Mouse (Mus musculus): Measurements from ENCODE around the gene Ddx51.
A peak's percentile ranks its signal among the peaks of the same experiment; 100 is the strongest.

Ddx51 gene

DNA sequence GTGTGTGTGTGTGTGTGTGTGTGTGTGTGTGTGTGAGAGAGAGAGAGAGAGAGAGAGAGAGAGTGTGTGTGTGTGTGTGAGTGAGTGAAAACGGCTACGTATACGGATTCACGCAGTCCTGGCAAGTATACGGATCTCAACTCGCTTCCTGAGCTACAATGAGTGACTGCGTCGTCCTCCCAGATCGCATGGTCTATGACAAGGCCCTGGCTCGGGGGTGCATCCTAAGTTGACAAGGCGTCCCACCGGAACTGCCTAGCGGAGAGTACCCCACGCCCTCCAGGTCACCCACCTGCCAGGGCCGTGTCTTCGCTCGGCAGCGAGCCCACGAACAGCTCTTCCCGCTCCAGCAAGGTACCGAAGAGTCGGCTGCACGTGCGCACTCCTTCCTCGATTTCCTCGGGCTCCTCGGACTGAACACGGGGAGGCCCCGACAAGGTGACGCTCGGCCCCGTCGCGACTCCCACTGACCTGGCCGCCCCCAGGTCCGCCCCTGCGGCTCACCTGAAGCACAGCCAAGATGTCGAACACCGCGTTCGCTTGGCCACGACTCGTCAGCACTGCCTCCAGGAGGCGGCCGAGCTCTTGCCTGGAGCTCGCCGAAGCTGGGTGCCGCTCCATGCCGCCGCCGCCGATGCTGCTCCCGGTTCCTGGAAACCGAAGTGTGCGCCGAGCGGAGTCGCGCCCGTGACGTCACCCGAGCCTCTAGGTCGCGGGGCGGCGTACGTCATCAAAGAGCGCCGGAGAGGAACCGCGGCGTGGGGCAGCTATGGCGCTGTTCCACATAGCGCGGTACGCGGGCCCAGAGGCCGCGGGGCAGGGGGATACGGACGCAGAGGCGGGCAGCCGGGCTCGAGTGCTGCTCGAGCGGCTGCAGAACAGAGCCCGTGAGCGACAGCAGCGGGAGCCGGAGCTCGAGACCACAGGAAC is at the start of gene Ddx51, which contains the start of gene Noc4l:
Gene Ddx51 (plus strand): TSS at position 733 of the 930 bp plus-strand sequence.
Gene Noc4l (minus strand): TSS at position 699 of the 930 bp plus-strand sequence.
- peak; percentile 94 to 98 for DNase-seq (ENCODE audit: low spot score in 2 of 2)

DNA sequence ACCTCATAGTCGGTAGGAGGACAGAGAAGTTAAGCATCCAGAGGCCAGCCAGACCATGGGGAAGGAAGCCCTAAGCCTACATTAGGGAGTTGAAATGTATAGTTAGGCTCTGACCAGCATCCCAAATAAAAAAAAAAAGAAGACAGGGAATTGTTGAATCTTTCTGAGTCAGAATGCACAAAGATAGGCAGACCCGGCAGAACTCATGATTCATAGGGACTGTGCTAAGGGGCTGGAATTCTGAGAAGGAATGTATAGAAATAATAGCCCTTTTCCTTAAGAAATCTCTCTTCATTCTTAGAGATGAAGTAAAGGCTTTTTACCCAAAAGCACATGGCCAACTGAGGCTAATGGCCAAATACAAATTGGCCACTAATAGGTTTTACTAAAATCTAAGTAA is 48.9 kb upstream of the Ddx51 start:
- DNase-seq (ENCODE audit: low spot score in 2 of 2), result no peak

DNA sequence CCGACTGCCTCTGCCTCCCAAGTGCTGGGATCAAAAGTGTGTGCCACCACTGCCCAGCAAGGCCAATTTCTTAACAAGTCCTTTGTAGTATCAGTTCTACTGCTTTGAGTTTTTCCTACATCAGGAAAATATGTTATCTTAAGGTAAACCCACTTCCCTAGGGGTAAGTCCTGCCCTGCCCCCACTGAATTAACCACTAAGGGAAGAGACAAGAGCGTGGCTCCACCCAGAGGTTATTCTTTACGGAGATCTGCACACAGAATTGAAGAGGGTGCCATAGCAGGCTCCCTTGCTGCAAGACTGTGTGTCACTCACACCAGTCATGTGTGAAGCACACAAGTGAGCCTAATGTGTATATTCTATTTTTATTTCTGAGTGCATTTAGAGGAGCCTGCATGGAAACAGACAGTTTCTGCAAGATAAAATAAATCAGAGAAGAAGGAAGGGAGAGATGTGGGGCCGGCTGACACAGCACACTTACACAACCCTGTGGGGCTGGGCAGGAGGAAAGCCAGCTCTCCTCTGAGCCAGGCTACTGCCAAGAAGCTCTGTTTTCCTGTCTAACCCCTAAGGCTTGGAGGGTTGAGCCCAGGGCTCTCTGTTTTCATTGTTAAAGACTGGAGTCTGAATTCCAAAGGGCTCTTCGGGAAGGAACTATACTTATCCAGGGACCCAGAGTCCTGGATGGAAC is 47.6 kb upstream of the Ddx51 start:
- no peak for DNase-seq (ENCODE audit: low spot score in 2 of 2)

DNA sequence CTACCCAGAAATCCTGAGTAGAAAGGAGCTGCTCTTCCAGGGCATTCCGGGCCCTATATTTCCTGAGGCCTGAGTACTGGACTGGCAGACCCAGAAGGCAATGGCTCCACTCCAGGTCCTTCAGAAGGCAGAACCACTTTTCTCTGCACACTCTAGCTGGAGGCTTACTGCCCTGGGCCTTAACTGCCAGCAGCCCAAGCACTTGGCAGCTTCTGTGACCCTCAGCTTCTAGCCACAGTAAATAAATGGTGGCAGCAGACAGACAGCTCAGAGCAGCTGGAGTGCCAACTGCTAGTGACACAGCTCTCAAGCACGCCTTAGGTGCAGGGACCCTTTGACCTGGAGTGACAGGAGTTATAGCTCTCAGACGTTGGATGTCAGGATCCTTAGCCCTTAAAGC is 45.5 kb upstream of the Ddx51 start:
- DNase-seq (ENCODE audit: low spot score in 2 of 2), result no peak

DNA sequence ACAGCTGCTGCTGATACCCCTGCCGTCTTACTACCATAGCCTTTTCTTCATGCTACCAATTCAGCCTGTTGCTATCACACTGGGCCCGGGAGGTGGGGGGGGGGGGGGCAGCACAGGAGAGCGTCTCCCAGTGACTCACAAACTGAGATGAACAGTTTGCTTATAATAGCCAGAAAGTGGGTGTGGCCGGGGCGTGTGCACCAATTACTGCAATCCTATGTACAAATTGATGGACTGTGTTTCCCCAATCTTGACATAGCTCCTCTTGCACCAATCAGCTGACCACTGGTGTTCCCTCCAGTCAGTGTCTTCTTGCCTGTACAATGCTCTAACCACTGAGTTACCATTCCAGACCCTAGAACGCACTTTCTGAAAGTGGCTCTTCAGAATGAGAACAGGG is 44.9 kb upstream of the Ddx51 start:
- DNase-seq (ENCODE audit: low spot score in 2 of 2), result no peak

DNA sequence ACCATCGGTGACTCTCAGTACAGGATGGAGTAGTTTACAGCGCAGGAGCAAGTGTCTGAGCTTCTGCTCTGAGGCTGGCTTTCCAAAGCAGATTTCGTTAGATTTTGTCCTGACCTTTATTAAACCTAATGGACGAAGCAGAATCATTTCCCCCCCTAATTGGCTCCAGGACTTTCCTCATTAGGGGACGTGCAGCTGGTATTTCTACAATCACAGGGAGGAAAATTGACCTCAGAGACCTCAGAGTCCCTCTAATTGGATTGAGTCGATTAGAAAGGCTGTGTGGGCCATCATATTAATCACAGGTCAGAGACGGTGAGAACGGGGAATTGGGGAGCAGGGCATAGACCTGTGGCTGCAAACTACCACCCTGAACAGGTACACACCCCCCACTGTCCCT is 44.3 kb upstream of the Ddx51 start:
- no peak for DNase-seq (ENCODE audit: low spot score in 2 of 2)

DNA sequence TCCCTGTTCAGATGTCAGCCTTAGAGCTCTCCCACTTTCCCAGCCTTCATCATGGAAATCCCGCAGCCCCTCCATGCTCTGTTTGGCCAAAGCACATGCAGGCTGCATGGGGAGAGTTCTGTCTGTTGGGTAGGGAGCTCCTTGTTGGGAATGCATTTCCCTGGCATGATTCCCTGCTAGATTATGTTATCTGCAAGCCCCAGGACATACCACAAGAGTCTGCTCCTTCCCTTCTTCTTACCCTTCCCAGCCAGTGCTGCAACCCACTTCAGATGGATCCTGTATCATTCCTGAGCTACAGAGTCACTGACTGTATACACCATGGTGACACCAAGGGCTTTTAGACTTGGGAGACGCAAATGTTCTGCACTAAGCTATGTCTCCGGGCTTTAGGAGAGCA is 43.8 kb upstream of the Ddx51 start:
- no peak for DNase-seq (ENCODE audit: low spot score in 2 of 2)

DNA sequence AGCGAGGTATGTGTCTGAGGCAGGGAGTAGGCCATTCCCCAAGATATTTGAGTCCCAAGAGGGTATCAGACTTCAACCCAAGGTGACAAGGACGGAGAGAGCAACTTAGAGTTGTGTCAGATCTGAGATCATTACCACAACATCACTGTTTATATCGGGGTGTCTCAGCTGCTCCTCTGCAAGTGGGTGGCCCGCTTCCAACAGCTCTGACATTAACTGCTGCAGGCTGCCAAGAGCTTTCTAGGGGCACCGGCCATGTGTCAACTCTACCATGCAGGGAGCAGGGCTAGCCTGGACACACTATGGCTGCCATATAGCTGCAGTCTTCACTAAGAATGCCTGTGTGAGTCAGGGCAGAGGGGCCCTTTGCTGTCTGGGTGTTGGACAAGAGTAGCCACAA is 43.4 kb upstream of the Ddx51 start:
- DNase-seq (ENCODE audit: low spot score in 2 of 2), result no peak

DNA sequence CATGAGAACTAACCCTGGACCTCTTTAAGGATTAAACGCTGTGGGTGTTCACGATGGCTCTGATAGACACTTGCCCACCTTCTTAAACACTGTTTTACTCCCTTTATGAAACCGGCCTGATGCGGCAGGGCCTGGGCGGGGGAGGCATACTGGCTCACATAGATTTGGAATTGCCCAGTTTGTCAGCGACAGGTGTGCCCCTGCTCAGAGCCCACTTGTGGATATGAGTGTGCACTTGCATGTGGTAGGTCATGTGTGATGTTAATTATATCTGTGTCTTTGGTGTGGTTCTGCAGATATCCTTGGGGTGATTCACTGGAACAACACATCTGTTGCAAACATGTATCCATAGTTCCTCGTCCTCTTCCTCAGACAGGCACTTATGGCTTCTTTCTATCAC is 42.8 kb upstream of the Ddx51 start:
- no peak for DNase-seq (ENCODE audit: low spot score in 2 of 2)

DNA sequence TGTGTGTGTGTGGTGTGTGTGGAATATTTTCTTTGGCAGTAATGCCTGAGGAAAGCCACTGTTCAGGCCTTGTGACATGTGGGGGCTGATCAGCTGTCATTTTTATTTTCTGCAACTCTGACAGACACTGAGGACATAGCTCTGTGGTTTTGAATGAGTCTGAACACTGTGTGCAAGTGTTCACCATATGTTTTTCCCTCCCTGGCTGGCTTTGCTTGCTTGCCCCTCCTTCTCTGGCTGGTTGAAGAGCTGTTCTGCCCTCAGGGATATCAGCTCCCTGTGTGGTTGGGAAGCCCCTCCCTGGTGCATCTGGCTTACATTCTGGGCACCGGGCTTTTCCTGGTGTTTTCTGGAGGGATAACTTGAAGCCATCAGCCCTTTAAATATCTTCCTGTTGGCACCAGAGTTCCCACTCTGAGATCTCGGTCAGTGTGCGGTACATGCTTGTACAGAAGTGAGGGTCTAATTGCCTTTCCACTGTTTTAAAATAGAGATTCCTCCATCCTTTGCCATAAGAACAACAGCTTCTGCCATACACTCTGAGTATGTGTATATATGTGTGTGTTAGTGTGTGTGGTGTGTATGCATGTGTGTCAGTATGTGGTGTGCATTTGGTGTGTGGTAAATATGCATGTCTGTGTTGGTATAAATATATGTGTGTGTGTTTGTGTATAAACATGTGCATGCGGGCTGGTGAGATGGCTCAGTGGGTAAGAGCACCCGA is 41.7 kb upstream of the Ddx51 start:
- DNase-seq (ENCODE audit: low spot score in 2 of 2), result no peak

DNA sequence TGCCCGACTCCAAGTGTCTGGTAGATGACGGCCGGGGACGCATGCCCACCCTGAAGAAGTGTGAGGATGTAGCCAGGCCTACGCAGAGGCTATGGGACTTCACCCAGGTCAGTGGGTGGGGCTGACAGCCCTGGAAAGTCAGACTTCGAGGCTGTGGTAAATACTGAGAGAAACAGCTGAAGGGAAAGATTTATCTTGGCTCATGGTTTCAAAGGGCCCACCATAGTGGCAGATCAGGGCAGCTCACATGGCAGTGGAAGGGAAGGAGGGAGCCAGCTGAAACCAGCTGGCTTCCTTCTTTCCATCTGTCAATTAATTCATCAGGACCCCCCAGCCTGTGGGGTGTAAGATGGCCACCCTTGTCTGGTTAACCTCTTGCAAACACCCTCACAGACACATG is 34.0 kb upstream of the Ddx51 start:
- DNase-seq (ENCODE audit: low spot score in 2 of 2), result no peak

DNA sequence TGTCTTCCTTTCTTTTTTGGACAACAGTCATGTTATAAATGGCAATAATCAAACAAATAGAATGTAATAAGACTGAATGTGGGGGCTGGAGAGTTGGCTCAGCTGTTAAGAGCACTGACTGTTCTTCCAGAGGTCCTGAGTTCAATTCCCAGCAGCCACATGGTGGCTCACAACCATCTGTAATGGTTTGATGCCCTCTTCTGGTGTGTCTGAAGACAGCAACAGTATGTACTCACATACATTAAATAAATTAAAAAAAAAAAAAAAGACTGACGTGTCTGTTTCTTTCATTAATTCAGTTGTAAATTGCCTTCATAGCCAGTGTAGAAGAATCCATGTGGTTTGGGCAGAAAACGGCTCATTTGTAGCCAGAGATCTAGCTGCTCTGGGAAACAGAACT is 28.9 kb upstream of the Ddx51 start:
- no peak for DNase-seq (ENCODE audit: low spot score in 2 of 2)

DNA sequence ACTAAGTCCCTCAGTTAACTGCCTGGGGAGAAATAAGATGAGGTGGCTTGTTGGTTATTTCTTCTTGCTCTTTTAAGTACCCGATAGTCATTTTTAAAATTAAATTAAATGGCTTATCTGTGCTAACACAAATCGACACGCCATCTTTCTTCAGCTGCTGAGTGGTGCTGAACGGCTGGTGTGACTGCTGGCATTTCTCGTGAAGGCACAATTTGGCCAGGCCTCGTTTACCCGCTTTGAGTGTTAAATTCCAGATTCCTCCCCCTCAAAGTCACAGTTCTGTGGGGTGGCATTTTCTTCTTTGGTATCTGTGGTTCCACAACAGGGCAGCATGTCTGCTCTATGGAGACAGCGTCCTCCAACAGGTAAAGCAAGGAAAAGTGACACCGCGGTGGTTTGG is 25.9 kb upstream of the Ddx51 start:
- no peak for DNase-seq (ENCODE audit: low spot score in 2 of 2)

DNA sequence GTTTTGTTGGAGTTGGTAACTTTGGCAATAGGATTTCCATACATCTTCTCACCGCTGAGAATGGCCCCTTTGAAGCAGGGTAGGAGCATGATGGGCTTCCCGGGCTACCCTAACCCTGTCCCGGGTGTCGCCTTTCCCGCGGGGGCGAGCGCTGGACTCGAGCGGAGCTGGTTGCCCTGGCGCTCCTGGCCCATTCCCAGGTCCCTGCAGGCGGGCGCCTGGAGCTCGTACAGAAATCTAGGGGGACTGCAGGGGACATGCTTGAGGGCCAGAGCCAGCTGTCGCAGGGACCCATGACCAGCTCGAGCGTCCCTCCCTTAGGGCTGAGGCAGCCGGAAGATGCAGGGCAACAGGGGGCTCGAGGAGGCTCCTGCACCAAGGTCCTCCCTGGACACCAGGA is 25.1 kb upstream of the Ddx51 start:
- DNase-seq (ENCODE audit: low spot score in 2 of 2), result no peak

DNA sequence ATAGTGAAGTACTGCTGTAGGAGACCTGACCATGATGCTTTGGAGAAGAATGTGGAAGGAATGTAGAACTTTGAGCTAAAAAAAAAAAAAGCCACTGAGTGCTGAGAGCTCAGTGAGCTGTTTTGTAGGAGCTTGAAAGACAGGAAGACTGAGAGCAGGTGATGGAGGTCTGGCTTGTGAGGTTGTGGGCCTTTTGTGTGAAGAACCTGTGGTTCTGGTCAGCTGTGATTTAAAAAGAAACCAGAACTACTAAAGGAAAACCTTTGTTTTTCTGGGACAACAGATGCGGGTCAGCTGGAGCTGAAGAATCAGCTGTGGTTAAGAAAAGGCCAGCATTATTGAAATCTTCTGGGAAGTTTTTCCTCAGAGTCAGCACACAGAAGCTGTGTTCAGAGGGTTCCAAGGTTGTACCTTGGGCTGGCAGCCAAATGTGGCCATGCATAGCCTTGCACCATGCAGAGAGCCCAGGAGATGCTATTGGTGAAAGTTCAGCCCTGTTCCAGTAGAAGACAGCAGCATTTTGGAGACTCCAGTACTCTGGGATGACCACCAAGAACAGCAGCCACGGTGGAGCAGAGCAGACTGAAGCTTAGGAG is 23.6 kb upstream of the Ddx51 start:
- DNase-seq (ENCODE audit: low spot score in 2 of 2), result no peak

DNA sequence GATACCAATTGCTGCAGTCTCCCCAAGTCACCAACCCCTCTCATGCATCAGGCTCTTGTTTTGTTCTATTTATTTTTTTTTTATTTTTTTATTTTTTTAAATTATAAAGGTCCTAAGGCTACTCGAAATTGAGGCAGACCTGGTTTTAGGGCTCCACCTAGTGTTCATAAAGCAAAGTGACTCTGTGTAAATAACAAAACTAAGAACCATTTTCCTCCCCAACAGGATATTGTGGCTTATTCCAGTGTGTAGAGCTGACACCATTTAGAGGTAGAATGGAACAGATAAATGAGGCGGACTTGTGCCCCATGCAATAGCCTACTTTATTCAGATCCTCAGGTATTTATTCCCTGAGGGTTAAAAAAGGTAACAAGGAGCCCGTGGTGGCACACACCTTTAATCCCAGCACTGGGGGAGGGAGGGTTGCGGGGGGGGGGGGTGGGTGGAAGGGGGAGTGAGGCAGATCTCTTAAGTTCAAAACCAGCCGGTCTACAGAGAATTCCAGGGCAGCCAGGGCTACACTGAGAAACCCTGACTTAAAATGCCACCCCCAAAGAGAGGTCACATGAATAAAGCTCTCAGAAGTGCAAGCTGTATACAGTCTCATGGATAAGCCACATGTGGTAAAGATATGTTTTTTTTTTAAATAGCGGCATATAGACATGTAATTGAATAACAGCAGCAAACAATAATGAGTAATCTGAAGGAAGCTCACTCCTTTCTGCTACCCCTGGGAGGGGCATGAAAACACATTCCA is 17.1 kb upstream of the Ddx51 start:
- no peak for DNase-seq (ENCODE audit: low spot score in 2 of 2)

DNA sequence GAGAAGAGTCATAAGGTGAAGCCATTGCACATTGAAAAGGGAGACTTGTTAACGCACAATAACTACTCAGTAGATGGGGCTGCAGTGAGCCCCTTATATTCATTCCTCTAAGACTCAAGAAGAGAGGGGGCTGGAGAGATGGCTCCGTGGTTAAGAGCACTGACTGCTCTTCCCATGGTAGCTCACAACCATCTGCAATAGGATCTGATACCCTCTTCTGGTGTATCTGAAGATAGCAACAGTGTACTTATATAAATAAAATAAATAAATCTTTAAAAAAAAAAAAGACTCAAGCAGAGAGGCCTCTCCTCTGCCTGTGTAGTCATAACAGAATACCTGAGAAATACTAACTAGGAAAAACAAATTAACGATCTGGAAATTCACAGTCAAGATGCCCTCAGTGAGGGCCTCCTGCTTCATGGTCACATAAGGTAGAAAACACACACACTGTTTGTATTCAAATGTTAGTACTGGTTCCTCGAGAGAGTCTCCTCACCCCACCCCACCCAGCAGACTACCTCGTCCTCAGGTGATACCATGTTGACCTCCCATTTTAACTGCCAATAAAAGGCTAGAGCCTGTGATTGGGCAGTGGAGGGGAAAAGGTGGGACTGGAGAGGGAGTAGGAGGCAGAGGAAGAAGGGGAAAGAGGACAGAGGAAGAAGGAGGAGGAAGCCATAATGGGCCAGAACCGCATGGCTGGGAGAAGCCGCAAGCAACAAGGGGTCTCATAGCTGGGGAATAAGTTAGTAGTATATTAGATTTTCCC is 14.8 kb upstream of the Ddx51 start:
- DNase-seq (ENCODE audit: low spot score in 2 of 2), result no peak

DNA sequence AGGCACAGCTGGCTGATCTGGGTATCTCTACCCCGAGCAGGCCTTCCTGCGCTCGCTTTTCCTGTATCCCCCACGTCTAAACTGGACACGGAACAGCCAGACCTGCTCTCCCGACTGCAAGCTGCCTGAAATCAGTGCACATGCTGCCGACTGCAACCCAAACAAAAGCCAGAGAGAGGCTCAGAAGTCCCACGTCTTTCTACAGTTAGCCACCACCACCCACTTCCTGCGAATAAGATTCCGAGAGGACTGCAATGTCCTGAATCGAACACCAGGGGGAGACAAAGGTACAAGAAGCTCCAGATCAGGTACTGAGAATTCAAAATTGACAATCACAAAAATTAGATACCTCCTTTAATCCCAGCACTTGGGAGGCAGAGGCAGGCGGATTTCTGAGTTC is 13.8 kb upstream of the Ddx51 start:
- peak; percentile 53 to 65 for DNase-seq (ENCODE audit: low spot score in 2 of 2)

DNA sequence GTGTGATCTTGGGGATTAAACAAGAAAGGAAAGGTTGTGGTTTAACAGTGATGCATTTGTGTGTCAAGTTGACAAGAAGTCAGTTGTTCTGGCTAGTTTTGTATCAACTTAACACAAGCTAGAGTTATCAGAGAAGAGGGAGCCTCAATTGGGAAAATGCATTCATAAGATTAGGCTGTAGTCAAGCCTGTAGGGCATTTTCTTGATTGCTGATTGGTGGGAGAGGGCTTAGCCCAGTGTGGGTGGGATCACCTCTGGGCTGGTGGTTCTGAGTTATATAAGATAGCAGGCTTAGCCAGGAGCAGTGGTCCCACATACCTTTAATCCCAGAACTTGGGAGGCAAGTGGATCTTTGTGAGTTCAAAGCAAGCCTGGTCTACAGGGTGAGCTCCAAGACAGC is 6.9 kb upstream of the Ddx51 start:
- DNase-seq (ENCODE audit: low spot score in 2 of 2), result no peak

DNA sequence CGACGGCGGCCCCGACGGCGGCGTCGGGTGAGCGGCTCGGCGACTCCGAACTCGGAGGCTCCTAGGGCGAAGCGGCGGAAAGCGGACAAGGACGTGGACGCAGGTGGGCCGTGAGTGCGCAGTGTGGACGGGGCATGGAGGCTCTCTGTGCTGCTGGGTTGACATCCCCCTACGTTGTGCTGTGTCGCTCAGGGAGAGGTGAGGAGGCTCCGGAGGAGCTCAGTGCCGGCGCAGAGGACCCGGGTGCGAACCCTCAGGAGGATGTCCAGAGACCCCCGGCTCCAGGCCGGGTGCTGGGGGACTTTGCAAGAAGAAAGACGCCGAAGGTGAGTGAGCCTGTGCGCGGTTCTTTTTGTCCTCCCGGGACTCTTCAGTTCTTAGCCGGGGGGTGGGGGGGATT is 435 bp downstream of the Ddx51 start:
- DNase-seq (ENCODE audit: low spot score in 2 of 2), result no peak

DNA sequence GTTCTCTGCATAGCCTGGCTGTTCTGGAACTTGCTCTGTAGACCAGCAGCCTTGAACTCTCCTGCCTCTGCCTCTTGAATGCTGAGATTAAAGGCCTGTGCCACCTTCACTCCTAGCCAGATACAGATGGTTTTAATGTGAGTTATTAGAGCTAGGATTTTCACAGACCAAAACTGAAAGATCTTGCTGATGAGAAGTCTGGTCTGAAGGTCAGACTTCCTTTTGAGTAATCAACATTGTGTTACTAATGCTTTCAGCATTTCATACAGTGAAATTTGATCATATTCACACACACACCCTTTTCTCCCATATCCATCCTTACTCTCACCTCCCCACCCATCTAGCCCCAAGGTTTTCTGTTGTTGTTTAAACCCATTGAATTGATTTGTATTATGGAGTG is 6.4 kb downstream of the Ddx51 start:
- no peak for DNase-seq (ENCODE audit: low spot score in 2 of 2)
